Mouse (Mus musculus) cerebellum, postnatal 4 days (tissue): ENCODE data around the gene Hist1h3i.
A peak's percentile ranks its signal among the peaks of the same experiment; 100 is the strongest.

Experiments
- DNase-seq, 2 experiments: peaks; one replicate each; pipeline ENCODE4 v3.0.0; 2022; ENCODE audit warnings: low spot score in 2 of 2, mixed read lengths in 1 of 2

Hist1h3i gene

DNA sequence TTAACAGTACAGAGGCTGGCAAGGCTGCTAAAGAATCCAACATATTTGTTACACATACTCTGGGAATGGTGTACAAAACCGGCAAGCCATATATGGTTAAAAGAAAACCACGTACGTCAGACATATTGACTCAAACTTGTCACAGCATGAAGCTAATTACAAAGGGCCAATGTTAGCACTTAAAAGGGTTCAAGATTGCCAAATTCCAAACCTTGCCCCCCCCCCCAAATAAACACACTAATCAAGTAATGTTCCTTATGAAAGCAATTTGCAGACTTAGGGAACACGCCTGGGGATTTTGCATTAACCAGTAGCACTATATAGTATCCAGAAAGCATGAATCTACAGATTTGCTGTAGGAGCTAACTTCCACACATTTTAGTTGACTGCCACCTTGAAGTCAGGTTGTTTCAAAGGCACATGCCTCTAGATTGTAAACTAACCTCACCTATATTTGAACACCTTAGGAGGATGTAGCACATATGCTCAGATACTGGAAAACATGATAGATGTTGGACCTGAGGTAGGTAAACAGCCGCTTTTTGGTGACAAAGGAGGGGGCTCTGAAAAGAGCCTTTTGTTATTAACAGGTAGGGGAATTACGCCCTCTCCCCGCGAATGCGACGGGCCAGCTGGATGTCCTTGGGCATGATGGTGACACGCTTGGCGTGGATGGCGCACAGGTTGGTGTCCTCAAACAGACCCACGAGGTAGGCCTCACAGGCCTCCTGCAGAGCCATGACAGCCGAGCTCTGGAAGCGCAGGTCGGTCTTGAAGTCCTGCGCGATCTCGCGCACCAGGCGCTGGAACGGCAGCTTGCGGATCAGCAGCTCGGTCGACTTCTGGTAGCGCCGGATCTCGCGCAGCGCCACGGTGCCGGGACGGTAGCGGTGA, 562 bp downstream of the Hist1h3i start:
- peak in 1 of 2 experiments; percentile 15 for DNase-seq

- DNase-seq = no peak
Measured at GRCm38 (mm10) chr13:21781639-21782038, 1.5 kb downstream of the Hist1h3i start.

DNA sequence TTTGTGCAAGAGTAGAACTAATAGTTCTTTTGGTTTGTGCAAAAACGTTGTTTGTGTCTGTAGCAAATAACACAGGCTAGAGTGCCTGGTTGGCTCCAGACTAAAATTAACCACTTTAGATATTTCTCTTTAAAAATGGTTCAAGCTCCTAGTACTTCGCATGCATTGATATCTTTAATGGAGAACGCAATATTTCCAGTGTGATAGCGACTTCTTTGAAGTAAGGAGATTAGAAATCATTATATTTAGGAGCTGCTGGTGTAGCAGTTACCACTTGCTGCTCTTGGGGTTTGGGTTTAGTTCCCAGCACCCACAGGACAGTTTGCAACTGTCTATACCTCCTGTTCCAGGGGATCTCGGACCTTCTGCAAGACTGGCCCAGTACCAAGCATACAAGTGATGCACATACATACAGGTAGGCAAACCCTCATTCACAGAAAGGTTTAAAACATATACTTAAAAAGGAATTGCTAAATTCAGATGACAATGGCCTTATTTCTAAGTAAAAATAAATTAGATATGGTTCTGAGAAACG, 2.1 kb downstream of the Hist1h3i start:
- DNase-seq = no peak

DNA sequence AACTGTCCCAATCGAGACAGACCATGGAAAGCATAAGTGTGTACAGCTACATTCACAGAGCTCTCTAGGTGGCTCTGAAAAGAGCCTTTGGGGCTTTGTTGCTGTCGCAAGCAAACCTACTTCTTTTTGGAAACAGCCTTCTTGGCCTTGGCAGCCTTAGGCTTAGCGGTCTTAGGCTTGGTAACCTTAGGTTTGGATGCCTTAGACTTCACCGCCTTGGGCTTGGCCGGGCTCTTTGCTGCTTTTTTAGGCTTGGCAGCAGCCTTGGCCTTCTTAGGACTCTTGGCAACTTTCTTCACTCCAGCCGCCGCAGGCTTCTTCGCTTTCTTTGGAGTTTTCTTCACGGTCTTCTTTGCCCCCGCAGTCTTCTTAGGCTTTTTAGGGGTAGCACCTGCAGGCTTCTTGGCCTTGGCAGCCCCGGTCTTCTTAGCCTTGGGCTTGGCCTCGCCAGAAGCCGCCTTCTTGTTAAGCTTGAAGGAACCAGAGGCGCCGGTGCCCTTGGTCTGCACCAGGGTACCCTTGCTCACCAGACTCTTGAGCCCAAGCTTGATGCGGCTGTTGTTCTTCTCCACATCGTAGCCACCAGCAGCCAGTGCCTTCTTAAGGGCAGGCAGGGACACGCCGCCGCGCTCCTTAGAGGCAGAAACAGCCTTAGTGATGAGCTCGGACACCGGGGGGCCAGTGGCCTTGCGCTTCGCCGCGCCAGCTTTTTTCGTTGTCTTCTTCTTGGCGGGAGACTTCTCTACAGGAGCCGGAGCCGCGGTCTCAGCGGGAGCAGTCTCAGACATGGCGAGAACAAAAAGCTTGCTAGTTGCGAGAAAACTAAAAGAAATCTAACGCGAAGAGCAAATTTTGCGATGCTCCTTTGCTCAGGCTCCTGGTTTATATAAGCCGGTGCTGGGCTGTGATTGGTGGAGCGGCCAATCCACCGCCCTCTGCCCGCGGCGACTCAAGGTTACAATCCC, 3.1 kb downstream of the Hist1h3i start, which contains the start of gene Hist1h1b:
TSS of gene Hist1h1b (minus strand) at position 859 of the 965 bp plus-strand sequence.
- DNase-seq = peak; percentile 24 to 49

DNA sequence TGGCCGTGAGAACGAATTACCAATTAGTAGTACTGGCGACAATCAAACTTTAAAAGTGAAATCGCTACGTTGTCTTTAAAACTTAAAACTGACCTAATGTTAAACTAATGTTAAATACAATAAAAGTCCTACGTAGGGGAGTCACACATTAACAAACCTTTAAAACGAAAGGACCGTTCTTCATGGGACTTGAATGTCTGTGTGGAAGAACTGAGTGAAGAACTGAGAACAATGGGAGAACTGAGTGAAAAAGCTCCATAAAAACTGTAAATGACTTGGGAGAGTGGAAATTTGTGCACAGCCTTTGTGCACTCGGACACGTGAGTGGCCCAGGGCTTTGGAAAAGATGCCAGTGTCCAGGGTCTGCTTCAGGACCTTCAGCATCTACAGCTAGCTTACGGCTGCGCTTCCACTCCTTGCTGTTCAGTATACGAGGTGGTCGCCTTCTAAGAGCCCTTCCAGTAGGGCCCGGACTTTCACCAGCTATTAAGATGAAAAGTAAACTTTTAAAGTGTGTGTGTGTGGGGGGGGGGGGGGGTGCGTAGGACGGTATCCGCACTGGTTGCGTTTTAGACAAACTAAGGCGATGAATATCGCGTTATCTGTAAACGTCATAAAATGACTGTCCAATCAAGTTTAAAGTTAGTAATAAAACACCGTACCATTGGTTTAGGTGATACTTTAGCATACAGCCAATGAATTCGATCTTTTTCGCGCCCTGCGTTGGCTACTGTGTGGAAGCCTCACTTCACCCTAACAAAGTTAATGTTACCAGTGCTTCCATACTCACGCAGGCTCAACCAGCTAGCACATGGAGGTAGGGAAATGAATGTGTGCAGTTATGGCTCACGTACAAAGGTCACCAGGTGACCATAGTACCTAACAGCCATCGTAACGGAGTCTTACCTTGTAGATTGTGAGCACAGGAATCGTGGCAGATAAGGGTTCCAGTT, 4.1 kb downstream of the Hist1h3i start:
- DNase-seq = peak; percentile 28 to 56

DNA sequence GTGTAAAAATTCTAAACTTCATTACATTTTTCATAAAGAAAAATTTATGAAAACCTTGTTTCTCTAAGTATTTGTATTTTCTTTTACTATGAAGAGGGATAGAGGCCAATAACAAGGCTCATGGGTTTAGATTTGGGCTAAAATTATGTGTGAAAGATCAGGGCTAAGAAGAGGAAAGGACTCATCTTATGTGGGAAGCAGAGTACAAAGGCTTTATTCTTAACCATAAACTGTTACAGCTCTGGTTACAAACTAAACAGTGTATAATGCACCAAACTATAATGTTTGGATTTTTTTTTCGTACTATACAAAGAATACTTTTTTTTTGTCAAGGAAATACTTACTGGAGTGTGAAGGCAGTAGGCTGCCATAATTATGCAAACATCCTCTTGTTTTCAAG, 27.5 kb downstream of the Hist1h3i start:
- DNase-seq = no peak

- peak in 1 of 2 experiments; percentile 21 for DNase-seq
Measured at GRCm38 (mm10) chr13:21754294-21755001, 28.7 kb downstream of the Hist1h3i start.

DNA sequence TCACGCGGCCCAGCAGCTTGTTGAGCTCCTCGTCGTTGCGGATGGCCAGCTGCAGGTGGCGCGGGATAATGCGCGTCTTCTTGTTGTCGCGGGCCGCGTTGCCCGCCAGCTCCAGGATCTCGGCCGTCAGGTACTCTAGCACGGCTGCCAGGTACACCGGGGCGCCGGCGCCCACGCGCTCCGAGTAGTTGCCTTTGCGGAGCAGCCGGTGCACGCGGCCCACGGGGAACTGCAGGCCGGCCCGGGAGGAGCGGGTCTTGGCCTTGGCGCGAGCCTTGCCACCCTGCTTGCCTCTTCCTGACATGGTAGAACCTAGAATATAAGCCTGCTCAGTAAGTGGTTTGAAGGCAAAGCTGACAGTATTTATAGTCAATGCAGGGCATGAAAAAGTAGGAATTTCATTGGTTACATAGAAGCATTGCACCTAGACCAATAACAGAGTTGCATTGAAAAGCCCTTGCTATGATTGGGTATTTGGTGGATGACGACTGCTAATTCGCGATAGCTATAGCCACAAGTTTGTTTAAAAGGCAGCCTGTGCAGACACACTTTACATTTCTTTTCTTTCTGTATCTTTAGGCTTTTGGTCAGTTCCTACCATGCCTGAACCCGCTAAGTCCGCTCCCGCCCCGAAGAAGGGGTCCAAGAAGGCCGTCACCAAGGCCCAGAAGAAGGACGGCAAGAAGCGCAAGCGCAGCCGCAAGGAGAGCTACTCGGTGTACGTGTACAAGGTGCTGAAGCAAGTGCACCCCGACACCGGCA, 29.5 kb downstream of the Hist1h3i start, which contains the start of the genes Hist1h2ak and Hist1h2bn:
TSS of gene Hist1h2ak (minus strand) at position 304 of the 762 bp plus-strand sequence.
TSS of gene Hist1h2bn (plus strand) at position 600 of the 762 bp plus-strand sequence.
- peak in 1 of 2 experiments; percentile 47 for DNase-seq

DNA sequence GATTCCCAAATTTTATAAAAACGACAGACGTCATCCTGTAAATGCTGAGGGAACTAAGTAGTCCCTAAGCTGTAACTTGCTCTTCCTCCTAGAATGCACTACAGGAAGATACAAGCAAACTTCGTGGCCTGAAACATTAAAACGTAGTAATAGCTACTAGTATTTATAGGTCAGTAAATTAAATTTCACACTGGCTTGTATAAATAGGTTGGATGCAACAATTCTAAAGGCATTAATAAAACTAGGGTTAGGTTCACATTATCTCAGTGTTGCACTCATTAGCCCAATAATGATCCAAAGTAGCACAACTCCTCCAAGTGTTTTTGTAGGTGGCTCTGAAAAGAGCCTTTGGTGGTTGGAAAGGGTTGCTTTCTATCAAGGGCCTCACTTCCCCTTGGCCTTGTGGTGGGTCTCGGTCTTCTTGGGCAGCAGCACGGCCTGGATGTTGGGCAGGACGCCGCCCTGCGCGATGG, 30.1 kb downstream of the Hist1h3i start:
- no peak for DNase-seq

GRCm38 (mm10) chr13:21752356-21752755, 30.8 kb downstream of the Hist1h3i start:
- no peak for DNase-seq

- no peak for DNase-seq
Measured at GRCm38 (mm10) chr13:21751827-21752226, 31.3 kb downstream of the Hist1h3i start.

GRCm38 (mm10) chr13:21751417-21751816, 31.8 kb downstream of the Hist1h3i start:
- DNase-seq = no peak

DNA sequence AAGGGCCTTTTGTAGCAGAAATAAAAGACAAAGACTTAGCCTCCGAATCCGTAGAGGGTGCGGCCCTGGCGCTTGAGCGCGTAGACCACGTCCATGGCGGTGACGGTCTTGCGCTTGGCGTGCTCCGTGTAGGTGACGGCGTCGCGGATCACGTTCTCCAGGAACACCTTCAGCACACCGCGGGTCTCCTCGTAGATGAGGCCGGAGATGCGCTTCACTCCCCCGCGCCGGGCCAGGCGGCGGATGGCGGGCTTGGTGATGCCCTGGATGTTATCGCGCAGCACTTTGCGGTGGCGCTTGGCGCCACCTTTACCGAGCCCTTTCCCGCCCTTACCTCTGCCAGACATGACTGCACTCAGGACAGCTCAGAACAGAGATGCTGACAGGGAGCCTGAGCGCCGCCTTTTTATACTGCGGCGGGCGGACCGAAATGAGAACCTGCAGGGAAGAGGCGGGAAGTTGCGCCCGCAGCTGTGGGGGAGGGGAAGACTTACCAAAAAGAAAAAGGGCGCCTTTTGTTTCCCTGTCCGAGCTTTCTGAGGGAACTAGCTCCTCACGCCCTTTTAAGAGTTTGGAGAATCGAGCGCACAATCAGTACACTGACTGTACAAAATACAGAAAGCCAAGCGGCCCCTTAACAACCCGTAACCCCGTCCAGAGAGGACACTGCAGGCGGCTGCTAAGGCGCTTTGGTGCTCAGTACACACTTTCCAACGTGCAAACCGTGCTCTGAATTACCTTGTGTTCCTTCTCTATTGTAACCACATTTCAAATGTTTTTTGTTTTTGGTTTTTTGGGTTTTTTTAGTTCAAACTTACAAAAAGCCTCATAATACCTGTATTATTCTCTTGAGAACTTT, 32.8 kb downstream of the Hist1h3i start, which contains the start of gene Hist1h4k:
TSS of gene Hist1h4k (minus strand) at position 347 of the 859 bp plus-strand sequence.
- DNase-seq = peak; percentile 92 to 95

DNA sequence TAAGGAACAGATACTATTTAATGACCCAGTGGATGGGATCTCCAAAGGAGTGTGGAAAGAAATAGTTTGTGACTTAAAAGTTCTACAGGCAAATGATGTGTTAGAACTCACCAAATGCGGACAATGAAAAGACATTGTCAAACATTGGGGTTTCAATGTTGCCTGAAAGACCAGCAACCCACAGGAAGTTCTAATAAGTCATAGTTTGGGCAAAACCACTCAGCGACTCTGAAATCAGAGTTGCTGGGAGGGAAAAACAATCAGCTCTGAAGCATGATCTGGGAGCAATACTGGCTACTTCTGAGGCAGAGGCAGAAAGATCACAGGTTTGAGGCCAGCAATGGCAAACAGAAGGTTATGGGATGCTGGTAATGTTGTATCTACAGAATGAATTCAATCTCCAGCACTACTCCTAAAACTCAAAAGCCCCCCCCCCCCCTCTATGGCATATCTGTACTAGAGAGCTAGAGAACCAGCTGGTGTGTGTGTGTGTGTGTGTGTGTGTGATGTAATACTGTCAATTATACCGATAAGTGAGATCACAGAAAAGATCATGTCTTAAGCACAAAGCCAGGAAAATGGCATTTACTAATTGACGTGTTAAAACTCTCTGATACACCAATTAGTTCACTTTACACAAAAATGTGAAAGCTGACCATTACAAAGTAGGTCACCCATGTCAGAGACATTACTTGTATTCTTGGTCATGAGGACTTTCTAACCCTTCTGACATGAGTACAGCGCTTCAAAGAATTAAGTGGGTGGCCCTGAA, 33.6 kb downstream of the Hist1h3i start:
- no peak for DNase-seq

DNA sequence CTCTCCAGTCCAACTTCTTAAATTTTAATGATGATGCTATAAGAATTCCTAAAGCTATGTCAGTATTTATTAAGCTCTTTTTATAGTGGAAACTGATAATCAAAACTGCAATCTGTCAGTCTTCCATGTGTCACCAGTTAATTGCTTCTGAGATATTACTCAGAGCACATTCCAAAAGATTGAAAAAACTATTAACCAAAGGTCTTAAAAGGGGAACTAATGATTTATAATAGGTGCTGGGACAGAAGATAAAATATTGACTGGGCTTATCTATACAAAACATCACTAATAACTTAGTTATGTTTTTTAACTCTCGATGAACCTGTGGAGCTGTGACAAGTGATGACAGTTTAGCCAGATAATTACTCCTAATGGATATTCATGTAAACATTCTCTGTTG, 38.2 kb downstream of the Hist1h3i start:
- DNase-seq = no peak

DNA sequence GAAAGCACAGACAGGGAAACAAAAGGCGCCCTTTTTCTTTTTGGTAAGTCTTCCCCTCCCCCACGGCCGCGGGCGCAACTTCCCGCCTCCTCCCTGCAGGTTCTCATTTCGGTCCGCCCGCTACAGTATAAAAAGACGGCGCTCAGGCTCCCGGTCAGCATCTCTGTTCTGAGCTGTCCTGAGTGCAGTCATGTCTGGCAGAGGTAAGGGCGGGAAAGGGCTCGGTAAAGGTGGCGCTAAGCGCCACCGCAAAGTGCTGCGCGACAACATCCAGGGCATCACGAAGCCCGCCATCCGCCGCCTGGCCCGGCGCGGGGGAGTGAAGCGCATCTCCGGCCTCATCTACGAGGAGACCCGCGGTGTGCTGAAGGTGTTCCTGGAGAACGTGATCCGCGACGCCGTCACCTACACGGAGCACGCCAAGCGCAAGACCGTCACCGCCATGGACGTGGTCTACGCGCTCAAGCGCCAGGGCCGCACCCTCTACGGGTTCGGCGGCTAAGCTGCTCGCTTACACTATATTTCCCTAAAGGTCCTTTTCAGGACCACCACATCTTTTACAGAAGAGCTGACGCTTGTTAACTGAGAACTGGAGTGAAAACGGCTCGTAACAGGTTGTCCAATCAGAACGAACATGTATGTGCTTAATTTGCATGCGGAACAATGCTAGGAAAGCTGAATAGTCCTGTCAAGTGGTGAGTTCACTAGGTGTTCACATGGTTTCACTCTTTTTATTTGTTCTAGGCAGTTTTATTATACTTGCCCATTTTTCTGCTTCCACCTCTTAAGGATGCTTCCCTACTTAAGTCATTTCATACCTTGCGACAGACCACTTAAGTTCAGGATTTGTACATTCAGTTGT, 48.0 kb downstream of the Hist1h3i start, which contains the start of gene Hist1h4j:
TSS of gene Hist1h4j (plus strand) at position 159 of the 862 bp plus-strand sequence.
- DNase-seq = peak; percentile 61 to 79
